Mouse (Mus musculus) liver, embryonic 12.5 days (tissue): ENCODE measurements around the gene Gm6583. TPM values are rescaled to one million over a fixed set of nuclear protein-coding genes. Genes with fewer than 3 reads are reported as not detected.
A peak's percentile ranks its signal among the peaks of the same experiment; 100 is the strongest.

Experiments
- ATAC-seq: fragments of 200-750 bp; cut with Nextera tagmentation; 2 replicates; pipeline ENCODE4 v1.8.0; 2017; ENCODE audit warnings: moderate number of reproducible peaks, mild to moderate bottlenecking, moderate library complexity
- H3K27ac ChIP-seq: fragments of 300-500 bp; sonication (generic); 2 replicates; pipeline ENCODE4 v1.5.1; 2016; ENCODE audit warnings: mild to moderate bottlenecking
- H3K27me3 ChIP-seq: fragments of 300-500 bp; sonication (generic); replicated peaks from 2 replicates; pipeline ENCODE4 v1.6.1; 2016; ENCODE audit warnings: mild to moderate bottlenecking, moderate library complexity
- H3K36me3 ChIP-seq: fragments of 300-500 bp; sonication (generic); 2 replicates; pipeline ENCODE4 v1.6.1; 2016; ENCODE audit warnings: mild to moderate bottlenecking, moderate library complexity
- H3K4me1 ChIP-seq: fragments of 300-500 bp; sonication (generic); 2 replicates; pipeline ENCODE4 v1.6.1; 2016
- H3K4me2 ChIP-seq: fragments of 300-500 bp; sonication (generic); 2 replicates; pipeline ENCODE4 v1.6.1; 2016; ENCODE audit warnings: mild to moderate bottlenecking, moderate library complexity
- H3K4me3 ChIP-seq: fragments of 300-500 bp; sonication (generic); 2 replicates; pipeline ENCODE4 v1.5.1; 2016; ENCODE audit warnings: mild to moderate bottlenecking, moderate library complexity
- H3K9ac ChIP-seq: fragments of 300-500 bp; sonication (generic); 2 replicates; pipeline ENCODE4 v1.6.1; 2016; ENCODE audit warnings: mild to moderate bottlenecking, moderate library complexity
- H3K9me3 ChIP-seq: fragments of 300-500 bp; sonication (generic); replicated peaks from 2 replicates; pipeline ENCODE4 v1.6.1; 2016; ENCODE audit warnings: mild to moderate bottlenecking, moderate library complexity
- WGBS: fragments of 180-500 bp; shearing (Covaris S2); methylation state at CpG from one replicate; pipeline ENCODE4 v1.1.7; 2016; ENCODE audit not compliant: insufficient replicate concordance; 5-methylcytosine and 5-hydroxymethylcytosine counted together
- polyA plus RNA-seq: library from polyadenylated mRNA; unstranded; fragments of >200 nt; fragmentation: Nextera tagmentation; extraction: Ambion mirVana; gene quantifications from 2 replicates; pipeline ENCODE4 v1.2.1, GENCODE M21; 2016

Gm6583 gene
- polyA plus RNA-seq = 0.35 and 0.41 TPM in 2 replicates

DNA sequence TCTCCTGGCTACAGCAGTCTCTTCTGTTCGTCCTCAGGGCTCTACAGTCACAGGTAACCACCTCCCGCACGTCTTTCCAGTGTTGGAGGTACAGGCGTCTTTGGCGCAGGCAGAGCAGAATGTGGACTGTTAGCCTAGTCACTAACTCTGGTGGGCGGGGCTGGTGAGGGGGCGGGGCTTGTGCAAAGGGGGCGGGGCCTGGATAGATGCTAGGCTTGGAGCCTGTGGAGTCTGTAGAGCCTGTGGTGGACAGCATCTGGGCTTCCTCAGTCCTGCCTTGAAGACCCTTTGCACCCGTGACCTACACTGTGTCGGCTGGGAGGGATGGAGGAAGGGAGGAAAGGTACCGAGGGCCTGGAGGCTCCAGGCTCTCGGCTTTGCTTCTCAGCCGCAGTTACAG is at the start of gene Gm6583:
Gene Gm6583 (minus strand): TSS at position 124 of the 400 bp plus-strand sequence.
- 40% methylated on average over 13 of the region's 13 CpGs for WGBS
- peak within 1 kb of the TSS; percentile 24; the same call in 1 of the 2 replicates for H3K4me2 ChIP-seq
- peak; percentile 11 for ATAC-seq
- H3K4me3 ChIP-seq = no peak within 1 kb of the TSS
- H3K9me3 ChIP-seq = no peaks in the 10 kb centered on the region
- no peak within 1 kb of the TSS; the same call in 1 of the 2 replicates for H3K9ac ChIP-seq
- H3K4me1 ChIP-seq = peaks cover 55% of the 10 kb centered on the region
- H3K27ac ChIP-seq = peak within 1 kb of the TSS; percentile 42; the same call in 1 of the 2 replicates
- H3K36me3 ChIP-seq = peaks cover 64% of the 10 kb centered on the region
- H3K27me3 ChIP-seq = no peaks in the 10 kb centered on the region

- Histone ChIP-seq H3K9ac (no peak overlapping the region), H3K9me3 (no peaks in the 10 kb centered on the region), H3K27me3 (peaks cover 13% of the 10 kb centered on the region; the same call in 1 of the 2 replicates), H3K4me1 (0 out of 2 replicates have a peak, but pooled peaks cover 4% of the 10 kb centered on the region), H3K27ac (no peak overlapping the region), H3K4me2 (no peak overlapping the region), H3K4me3 (no peak overlapping the region), H3K36me3 (no peaks in the 10 kb centered on the region)
- ATAC-seq = no peak
- WGBS = 45% methylated on average over 3 of the region's 3 CpGs
Measured at GRCm38 (mm10) chr5:112402437-112402836, 46.6 kb upstream of the Gm6583 start.

- Histone ChIP-seq H3K9ac (no peak overlapping the region), H3K27me3 (peaks cover 44% of the 10 kb centered on the region), H3K36me3 (no peaks in the 10 kb centered on the region), H3K4me2 (no peak overlapping the region), H3K4me1 (no peaks in the 10 kb centered on the region), H3K9me3 (no peaks in the 10 kb centered on the region), H3K27ac (no peak overlapping the region), H3K4me3 (no peak overlapping the region)
- WGBS = 63% methylated on average over 10 of the region's 10 CpGs
- no peak for ATAC-seq
Measured at GRCm38 (mm10) chr5:112399284-112399683, 43.5 kb upstream of the Gm6583 start.

DNA sequence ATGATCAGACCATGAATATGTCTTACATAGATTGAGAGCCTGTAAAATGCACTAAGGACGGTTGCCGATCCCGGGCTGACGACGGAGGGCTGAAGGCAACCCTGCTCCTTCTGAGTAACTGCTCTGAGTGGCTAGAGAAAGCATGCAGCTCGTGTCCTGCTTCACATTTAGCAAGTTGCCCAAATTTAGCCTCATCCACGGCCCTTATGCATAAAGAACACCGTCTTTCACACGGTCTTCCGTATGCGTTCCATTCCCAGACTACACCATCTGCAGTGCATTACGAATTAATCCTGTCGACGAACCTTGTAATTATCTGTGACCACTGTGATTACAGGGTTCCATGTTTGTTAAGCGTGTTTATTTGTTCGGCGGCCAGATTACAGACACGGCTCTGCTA is 40.2 kb upstream of the Gm6583 start:
- Histone ChIP-seq H3K9me3 (no peaks in the 10 kb centered on the region), H3K36me3 (no peaks in the 10 kb centered on the region), H3K4me3 (no peak overlapping the region), H3K4me1 (no peaks in the 10 kb centered on the region), H3K27ac (no peak overlapping the region), H3K27me3 (peaks cover 76% of the 10 kb centered on the region), H3K9ac (no peak overlapping the region), H3K4me2 (no peak overlapping the region)
- WGBS = 76% methylated on average over 18 of the region's 18 CpGs
- ATAC-seq = no peak

DNA sequence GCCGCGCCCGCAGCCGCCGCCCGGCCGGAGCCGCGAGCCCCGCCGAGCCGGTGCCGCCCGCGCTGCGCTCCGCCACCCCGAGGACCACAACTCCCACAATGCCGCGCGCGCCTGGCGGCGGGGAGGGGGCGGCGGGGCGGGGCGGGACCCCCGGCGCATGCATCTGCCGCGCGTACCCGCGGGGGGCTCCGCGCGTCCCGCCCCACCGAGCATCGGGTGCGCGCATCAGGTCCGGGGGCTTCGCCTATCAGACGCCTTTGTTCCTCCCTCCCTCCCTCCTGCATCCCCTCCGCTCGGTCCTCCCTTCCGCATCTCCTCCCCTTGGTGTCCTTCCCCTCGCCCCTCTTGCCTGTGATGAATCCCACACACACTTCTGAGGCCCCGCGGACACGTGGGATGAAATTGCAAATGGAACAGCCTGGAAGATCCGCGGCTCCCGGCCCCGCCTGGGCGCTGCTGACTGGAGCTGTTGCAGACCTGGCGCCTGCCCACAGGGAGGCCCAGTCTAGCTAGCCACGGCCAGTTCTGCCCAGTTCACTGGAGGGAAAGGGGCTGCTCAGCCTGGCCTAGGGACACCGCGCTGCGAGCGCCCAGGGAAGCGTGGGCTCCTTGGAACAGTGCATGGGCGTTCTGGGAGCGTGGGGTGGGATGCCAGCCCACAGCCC is 39.1 kb upstream of the Gm6583 start, which contains the start of gene Asphd2:
Gene Asphd2 (minus strand): TSS at position 88 of the 665 bp plus-strand sequence.
- ATAC-seq = peak; percentile 40; the same call in 1 of the 2 replicates
- Histone ChIP-seq H3K9me3 (no peaks in the 10 kb centered on the region), H3K4me1 (no peaks in the 10 kb centered on the region), H3K27ac (no peak within 1 kb of the TSS), H3K4me2 (peak within 1 kb of the TSS; percentile 65), H3K27me3 (peaks cover 79% of the 10 kb centered on the region), H3K9ac (no peak within 1 kb of the TSS), H3K36me3 (no peaks in the 10 kb centered on the region), H3K4me3 (peak within 1 kb of the TSS; percentile 50)
- WGBS = 4% methylated on average over 56 of the region's 67 CpGs

- peaks cover 74% of the 10 kb centered on the region for H3K27me3 ChIP-seq
- no peaks in the 10 kb centered on the region for H3K36me3 ChIP-seq
- H3K27ac ChIP-seq = no peak overlapping the region
Measured at GRCm38 (mm10) chr5:112394415-112394763, 38.6 kb upstream of the Gm6583 start.

GRCm38 (mm10) chr5:112393741-112394414 is 38.0 kb upstream of the Gm6583 start:
- H3K4me2 ChIP-seq = peak overlapping the region; percentile 65

More at GRCm38 (mm10) chr5:112394415-112394763, 38.6 kb upstream of the Gm6583 start:
- WGBS = 2% methylated on average over 21 of the region's 28 CpGs
- no peaks in the 10 kb centered on the region for H3K4me1 ChIP-seq
- peak overlapping the region; percentile 65 for H3K4me2 ChIP-seq
- H3K4me3 ChIP-seq = peak overlapping the region; percentile 50
- H3K9me3 ChIP-seq = no peaks in the 10 kb centered on the region
- H3K9ac ChIP-seq = no peak overlapping the region
- ATAC-seq = no peak

DNA sequence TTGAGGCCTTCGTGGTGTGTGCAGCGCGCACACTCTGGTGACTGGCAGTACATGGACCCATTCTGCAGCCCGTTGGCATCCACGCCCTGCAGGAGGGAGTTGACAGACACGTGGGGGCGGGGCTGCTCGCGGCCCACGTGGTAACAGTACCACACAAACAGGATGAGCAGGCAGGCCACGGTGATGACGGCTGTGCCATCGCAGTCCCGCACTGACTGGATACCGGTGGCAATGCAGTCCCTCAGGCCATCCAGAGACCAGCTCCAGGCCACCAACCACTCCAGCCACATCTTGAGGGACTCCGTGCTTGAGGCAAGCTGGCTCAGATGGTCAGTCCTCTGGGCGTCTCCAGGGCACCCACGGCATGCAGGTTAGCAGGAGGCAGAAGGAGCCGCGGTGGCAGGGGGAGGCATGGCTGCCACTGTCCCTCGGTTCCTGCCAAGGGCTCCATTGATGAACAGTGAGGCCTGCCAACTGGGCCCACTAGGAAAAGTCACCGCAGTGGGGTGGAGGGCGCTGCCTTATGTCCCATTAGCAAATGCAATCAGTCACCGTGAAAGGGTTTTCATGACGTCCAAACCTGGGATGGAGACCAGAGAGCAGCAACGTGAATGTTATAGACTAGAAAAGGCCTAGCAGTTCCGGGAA is 36.0 kb upstream of the Gm6583 start:
- Histone ChIP-seq H3K9me3 (no peaks in the 10 kb centered on the region), H3K27me3 (peaks cover 61% of the 10 kb centered on the region), H3K27ac (no peak overlapping the region), H3K4me3 (no peak overlapping the region), H3K9ac (no peak overlapping the region), H3K36me3 (no peaks in the 10 kb centered on the region), H3K4me2 (no peak overlapping the region), H3K4me1 (peaks cover 4% of the 10 kb centered on the region; the same call in 1 of the 2 replicates)
- WGBS = 54% methylated on average over 27 of the region's 27 CpGs
- ATAC-seq = no peak

More at GRCm38 (mm10) chr5:112393741-112394414, 38.0 kb upstream of the Gm6583 start:
- H3K9me3 ChIP-seq = no peaks in the 10 kb centered on the region
- 17% methylated on average over 18 of the region's 18 CpGs for WGBS
- H3K4me3 ChIP-seq = peak overlapping the region; percentile 50; the same call in 1 of the 2 replicates
- no peaks in the 10 kb centered on the region for H3K36me3 ChIP-seq
- no peaks in the 10 kb centered on the region for H3K4me1 ChIP-seq
- H3K27ac ChIP-seq = no peak overlapping the region
- no peak for ATAC-seq
- peaks cover 69% of the 10 kb centered on the region for H3K27me3 ChIP-seq
- H3K9ac ChIP-seq = no peak overlapping the region

DNA sequence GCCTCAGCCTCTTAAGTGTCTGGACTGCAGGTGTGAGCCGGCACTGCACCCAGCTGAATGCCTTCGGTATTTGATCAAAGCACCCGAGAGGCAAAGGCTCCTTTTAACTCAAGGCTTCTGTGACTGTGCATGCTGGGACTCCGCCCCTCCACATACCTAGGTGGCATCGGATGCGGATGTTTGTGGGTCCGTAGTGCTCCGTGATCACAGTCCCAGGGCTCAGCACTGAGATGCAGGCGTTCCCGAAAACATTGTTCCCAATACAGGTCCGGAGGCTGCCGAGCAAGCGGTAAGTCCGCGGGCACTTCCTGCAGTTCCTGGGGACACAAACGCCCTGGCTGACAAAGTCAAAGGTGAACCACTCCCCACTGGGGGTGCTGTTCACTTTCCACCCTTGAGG is 35.2 kb upstream of the Gm6583 start:
- peaks cover 53% of the 10 kb centered on the region for H3K27me3 ChIP-seq
- H3K4me1 ChIP-seq = peaks cover 12% of the 10 kb centered on the region
- no peak overlapping the region for H3K27ac ChIP-seq
- H3K36me3 ChIP-seq = no peaks in the 10 kb centered on the region
- H3K9ac ChIP-seq = no peak overlapping the region
- WGBS = 40% methylated on average over 16 of the region's 16 CpGs
- no peak overlapping the region for H3K4me2 ChIP-seq
- no peak for ATAC-seq
- no peak overlapping the region for H3K4me3 ChIP-seq
- no peaks in the 10 kb centered on the region for H3K9me3 ChIP-seq

DNA sequence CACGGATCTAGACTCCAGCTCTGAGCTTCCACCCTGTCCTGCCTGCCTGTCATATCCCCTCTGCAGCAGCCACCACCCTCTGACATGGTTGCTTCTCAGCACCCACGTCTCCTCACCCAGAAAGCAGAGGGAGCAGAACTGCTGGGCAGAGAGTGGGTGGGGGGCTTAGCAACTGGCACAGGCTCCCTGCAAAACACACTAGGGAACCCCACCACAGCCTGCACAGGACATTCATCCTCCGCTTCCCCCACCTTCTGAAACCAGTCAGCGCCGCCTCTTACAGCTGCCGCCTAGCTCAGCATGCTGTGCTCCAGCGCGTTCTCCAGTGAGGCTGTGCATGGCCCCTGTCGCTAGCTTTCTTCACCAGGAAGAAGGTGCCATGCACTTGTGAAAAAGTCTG is 33.5 kb upstream of the Gm6583 start:
- Histone ChIP-seq H3K9ac (no peak overlapping the region), H3K27me3 (peaks cover 37% of the 10 kb centered on the region), H3K4me2 (no peak overlapping the region), H3K36me3 (no peaks in the 10 kb centered on the region), H3K4me1 (peaks cover 29% of the 10 kb centered on the region), H3K4me3 (no peak overlapping the region), H3K9me3 (no peaks in the 10 kb centered on the region), H3K27ac (no peak overlapping the region)
- WGBS = 73% methylated on average over 9 of the region's 9 CpGs
- ATAC-seq = no peak

- Histone ChIP-seq H3K4me3 (no peak overlapping the region), H3K9me3 (no peaks in the 10 kb centered on the region), H3K4me1 (peaks cover 35% of the 10 kb centered on the region), H3K27ac (no peak overlapping the region), H3K36me3 (no peaks in the 10 kb centered on the region), H3K4me2 (no peak overlapping the region), H3K9ac (no peak overlapping the region), H3K27me3 (peaks cover 3% of the 10 kb centered on the region)
- peak; percentile 91 for ATAC-seq
- WGBS = 52% methylated on average over 2 of the region's 2 CpGs
Measured at GRCm38 (mm10) chr5:112385973-112386372, 30.1 kb upstream of the Gm6583 start.
